Mouse (Mus musculus) ES-CJ7 (cell line): Measurements from ENCODE around the gene Olfr690.
"Not testable (repeated sequence)": the region's sequence is repeated elsewhere in the genome, so short reads cannot be mapped to it uniquely, and the experiment has no call there.

Experiments used
- DNase-seq: peaks from one replicate; pipeline ENCODE4 v3.0.0; 2011; ENCODE audit warnings: low read depth, low spot score

The Olfr690 gene

GRCm38 (mm10) chr7:105334004-105334403, at the start of gene Olfr690:
Gene Olfr690 (minus strand): TSS chr7:105334104.
- no peak for DNase-seq

- DNase-seq, result no peak
Observed at GRCm38 (mm10) chr7:105380329-105380728, 46.4 kb upstream of the Olfr690 start.

DNA sequence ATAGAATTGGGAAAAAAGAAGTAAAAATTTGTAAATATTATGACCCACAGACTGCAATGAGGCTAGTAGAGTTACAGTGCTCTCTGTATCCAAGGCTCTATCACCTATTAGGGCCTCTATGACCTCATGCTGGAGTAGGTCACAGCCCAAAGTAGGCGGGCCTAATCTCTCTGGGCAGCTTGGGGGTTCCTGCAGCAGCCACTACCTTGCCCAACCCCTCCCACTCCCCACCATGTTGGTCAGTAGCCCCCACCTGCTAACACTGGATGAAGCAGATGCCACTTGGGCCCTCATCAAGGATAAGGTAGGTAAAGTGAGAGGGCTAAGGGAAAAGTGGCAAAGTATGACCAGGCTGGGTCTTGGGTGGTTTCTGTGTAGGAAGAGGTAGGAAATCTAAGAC, 41.0 kb upstream of the Olfr690 start, which contains the start of gene Gm5901:
Gene Gm5901, plus strand, starts transcription at position 173 of the 400 bp plus-strand sequence.
- no peak for DNase-seq

DNA sequence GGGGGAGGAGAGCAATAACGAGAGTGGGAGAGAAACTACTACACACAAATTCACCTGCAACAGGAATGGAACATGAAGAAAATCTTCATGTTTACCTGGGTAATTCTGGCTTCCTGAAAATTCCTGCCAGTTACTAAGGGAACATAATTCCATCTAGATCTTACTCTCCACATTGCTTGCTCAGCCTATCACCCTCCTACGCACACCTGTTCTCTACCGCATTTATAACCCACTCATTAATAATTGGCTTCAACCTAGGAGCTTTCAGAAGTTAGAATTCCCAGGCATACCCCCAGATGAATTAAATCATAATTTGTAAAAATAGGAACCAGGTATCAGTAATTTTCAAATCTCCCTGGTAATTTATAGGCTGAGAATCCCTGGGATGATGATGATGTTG, 40.1 kb upstream of the Olfr690 start:
- DNase-seq, result no peak

DNA sequence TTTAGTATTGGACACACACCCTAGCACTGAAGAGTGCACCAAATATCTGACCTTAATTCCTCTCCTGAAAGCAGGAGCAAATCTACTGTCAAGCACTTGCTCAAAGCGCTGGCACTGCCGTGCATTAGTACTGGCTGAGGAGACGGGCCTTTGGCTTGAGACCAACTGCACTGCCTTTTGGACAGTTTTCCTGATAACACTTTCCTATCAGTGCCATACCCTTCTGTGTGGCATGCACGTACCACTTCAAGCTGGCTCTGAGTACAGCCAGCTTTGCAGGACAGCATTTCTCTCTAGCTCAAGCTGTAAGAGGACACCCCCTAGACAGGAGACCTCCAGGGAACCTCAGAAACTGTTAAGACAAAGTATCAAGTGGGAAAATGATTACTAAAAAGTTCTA, 39.6 kb upstream of the Olfr690 start:
- DNase-seq, result no peak

- no peak for DNase-seq
Observed at GRCm38 (mm10) chr7:105372912-105373311, 39.0 kb upstream of the Olfr690 start.

DNA sequence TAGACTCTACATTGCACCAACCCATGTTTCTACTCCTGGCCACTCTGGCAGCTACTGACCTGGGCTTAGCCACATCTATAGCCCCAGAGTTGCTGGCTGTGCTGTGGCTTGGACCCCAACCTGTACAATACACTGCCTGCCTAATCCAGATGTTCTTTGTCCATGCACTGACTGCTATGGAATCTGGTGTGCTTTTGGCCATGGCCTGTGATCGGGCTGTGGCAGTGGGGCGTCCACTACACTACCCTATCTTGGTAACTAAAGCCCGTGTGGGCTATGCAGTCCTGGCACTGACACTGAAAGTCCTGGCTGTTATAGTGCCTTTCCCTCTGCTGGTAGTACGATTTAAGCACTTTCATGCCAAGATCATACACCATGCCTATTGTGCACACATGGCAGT, 34.6 kb upstream of the Olfr690 start:
- DNase-seq, result no peak

- no peak for DNase-seq
Observed at GRCm38 (mm10) chr7:105367930-105368329, 34.0 kb upstream of the Olfr690 start, which contains the start of gene Olfr692. Gene Olfr692 (plus strand): TSS chr7:105368230.

GRCm38 (mm10) chr7:105367268-105367667, 33.4 kb upstream of the Olfr690 start:
- no peak for DNase-seq

DNA sequence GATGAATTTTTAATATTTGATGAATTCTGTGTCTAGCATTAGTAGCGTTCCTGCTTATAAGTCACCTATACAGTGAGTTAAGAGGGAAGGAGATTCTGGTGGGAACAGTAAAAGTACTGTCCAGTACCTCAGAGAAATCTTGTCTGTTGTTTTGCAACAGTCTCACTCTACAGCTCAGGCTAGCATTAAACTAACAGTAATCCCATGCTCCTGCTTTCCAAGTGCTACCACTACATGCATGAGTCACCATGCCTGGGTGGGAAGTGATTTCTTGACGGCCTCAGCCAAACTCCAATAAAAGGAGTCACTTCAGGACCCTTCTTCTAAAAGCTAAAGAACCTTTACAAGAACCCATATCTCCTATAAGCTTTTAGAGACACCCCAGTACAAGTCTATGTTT, 27.8 kb upstream of the Olfr690 start:
- no peak for DNase-seq

GRCm38 (mm10) chr7:105356487-105356886, 22.6 kb upstream of the Olfr690 start:
- DNase-seq, result not testable (repeated sequence)

GRCm38 (mm10) chr7:105356064-105356463, 22.2 kb upstream of the Olfr690 start:
- DNase-seq, result not testable (repeated sequence)

DNA sequence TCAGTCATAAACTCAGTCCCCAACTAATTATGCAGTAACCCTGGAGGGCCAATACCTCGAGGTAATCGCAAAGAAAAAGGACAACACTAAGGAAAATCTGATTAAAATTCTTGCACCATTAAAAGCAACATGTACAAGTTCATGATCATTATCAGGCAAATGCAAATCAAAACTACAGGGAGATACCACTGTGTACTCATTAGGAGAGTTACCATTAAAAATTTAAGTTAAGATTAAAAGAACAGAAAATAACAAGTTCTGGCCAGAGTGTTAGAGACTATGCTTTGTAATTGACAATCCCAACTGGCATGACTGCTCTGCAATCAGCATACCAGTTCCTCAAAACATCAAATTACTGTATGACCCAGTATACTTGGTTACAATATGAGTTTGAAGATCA, 8.8 kb upstream of the Olfr690 start:
- no peak for DNase-seq

- DNase-seq, result no peak
Observed at GRCm38 (mm10) chr7:105342170-105342569, 8.3 kb upstream of the Olfr690 start, which contains the start of gene Olfr691. Gene Olfr691 (minus strand): TSS chr7:105342270.

GRCm38 (mm10) chr7:105325302-105325701, 8.6 kb downstream of the Olfr690 start:
- no peak for DNase-seq

GRCm38 (mm10) chr7:105310865-105311264, 23.0 kb downstream of the Olfr690 start, which contains the start of gene Olfr689:
Gene Olfr689 (plus strand): TSS chr7:105311165.
- DNase-seq, result no peak

DNA sequence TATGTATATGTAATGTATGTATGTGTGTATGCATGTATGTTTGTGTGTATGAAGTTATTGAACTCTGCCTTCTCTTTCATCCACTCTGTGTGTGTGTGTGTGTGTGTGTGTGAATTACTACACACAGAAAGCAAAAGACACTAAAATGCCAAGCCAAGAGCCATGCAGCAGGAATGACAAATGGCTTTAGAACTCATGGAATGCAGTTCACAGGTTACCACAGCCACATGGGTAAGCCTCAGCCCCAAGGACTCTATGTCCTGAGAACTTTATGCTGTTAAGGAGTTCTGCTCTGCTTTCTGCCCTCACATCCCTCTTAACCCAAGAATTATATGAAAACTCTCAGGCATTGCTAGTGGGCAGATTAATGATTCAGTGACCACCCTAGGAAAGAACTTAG, 43.9 kb downstream of the Olfr690 start:
- no peak for DNase-seq

DNA sequence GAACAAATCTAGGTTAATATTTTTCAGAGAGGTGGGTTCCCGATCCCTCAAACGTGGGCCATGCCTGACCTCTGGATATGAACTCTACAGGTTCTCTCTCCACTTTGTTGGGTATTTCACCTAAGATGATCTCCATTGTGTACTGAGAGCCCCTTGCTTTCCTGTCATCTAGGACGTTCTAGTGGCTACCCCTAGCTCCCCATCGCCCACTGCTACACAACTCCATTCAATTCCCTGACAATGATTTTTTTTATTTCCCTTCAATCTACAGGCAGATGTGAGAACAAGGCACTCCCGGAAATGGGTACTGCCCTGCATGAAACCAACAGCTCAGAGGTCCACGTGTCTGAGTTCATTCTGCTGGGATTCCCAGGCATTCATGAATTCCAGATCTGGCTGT, 46.1 kb downstream of the Olfr690 start, which contains the start of gene Olfr688:
Gene Olfr688, plus strand, starts transcription at position 301 of the 400 bp plus-strand sequence.
- DNase-seq, result no peak
